Mouse (Mus musculus) cerebellum, adult 2 months (tissue): ENCODE data around the gene Timm29.

ENCODE experiments used
- CTCF ChIP-seq: fragments of 200-500 bp; IDR thresholded peaks from 2 replicates; pipeline ENCODE4 v1.5.1; 2011; ENCODE audit warnings: low read depth, mild to moderate bottlenecking, control low read depth, low read length, moderate library complexity, borderline replicate concordance; ENCODE audit not compliant: insufficient read depth
- POLR2A ChIP-seq: fragments of 200-500 bp; IDR thresholded peaks from 2 replicates; pipeline ENCODE4 v1.6.1; 2011; ENCODE audit warnings: low read length, control low read depth, borderline replicate concordance; ENCODE audit not compliant: insufficient read depth

DNA sequence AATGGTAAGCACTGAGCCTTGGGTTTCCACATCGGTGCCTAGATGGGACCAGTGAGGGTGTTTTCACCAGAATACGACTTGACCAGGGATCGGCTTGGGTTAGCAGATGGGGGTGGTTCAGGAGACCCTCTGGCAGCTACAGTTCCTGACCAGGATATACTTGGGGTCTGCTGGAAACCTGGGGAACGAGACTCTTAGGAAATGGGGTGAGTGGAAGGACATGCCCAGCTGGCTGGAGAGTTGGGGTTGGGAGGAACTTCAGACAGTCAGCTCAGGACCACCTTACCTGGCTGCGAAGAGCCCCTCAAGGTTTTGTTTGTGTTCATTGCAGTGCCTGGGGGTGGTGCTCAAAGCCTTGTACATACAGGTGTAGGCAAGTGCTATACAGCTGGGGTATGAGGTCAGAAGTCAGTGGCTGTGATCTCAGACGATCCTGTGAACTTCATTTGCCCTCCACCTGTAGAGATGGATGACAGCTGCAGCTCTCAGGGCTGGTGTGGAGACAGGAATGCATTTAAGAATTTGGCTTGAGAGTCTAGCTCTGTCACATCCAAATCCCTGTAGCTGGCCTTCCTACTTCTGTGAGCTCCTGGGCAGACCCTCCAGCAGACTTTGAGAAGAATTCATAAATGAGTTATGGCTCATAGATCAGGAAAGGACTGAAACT lies 38.8 kb upstream of the Timm29 start:
- no peak for TF ChIP-seq CTCF
- TF ChIP-seq POLR2A: no peak
